Mouse (Mus musculus) midbrain, embryonic 15.5 days (tissue): ENCODE data around the gene Armh3. TPM values are rescaled to one million over a fixed set of nuclear protein-coding genes. Genes with fewer than 3 reads are reported as not detected.

ENCODE experiments used
- ATAC-seq: fragments of 200-750 bp; cut with Nextera tagmentation; replicated peaks from 2 replicates; pipeline ENCODE4 v1.8.0; 2017; ENCODE audit warnings: moderate TSS enrichment
- H3K27ac ChIP-seq: fragments of 300-500 bp; sonication (generic); 2 replicates; pipeline ENCODE4 v1.5.1; 2015; ENCODE audit warnings: mild to moderate bottlenecking, inconsistent platforms
- H3K27me3 ChIP-seq: fragments of 300-500 bp; sonication (generic); replicated peaks from 2 replicates; pipeline ENCODE4 v1.6.1; 2015; ENCODE audit warnings: inconsistent platforms
- H3K36me3 ChIP-seq: fragments of 300-500 bp; sonication (generic); replicated peaks from 2 replicates; pipeline ENCODE4 v1.6.1; 2015; ENCODE audit warnings: inconsistent platforms
- H3K4me1 ChIP-seq: fragments of 300-500 bp; sonication (generic); 2 replicates; pipeline ENCODE4 v1.6.1; 2015; ENCODE audit warnings: inconsistent platforms
- H3K4me2 ChIP-seq: fragments of 300-500 bp; sonication (generic); 2 replicates; pipeline ENCODE4 v1.6.1; 2015; ENCODE audit warnings: inconsistent platforms, mild to moderate bottlenecking, moderate library complexity
- H3K4me3 ChIP-seq: fragments of 300-500 bp; sonication (generic); 2 replicates; pipeline ENCODE4 v1.5.1; 2015; ENCODE audit warnings: mild to moderate bottlenecking, inconsistent platforms
- H3K9ac ChIP-seq: fragments of 300-500 bp; sonication (generic); 2 replicates; pipeline ENCODE4 v1.6.1; 2015; ENCODE audit warnings: mild to moderate bottlenecking, inconsistent platforms
- H3K9me3 ChIP-seq: fragments of 300-500 bp; sonication (generic); 2 replicates; pipeline ENCODE4 v1.6.1; 2016; ENCODE audit warnings: inconsistent platforms
- WGBS: fragments of 180-500 bp; shearing (Covaris S2); methylation state at CpG from one replicate; pipeline ENCODE4 v1.1.7; 2015; ENCODE audit warnings: mixed read lengths; 5-methylcytosine and 5-hydroxymethylcytosine counted together
- polyA plus RNA-seq: library from polyadenylated mRNA; unstranded; fragments of >200 nt; fragmentation: Nextera tagmentation; extraction: Ambion mirVana; gene quantifications from 2 replicates; pipeline ENCODE4 v1.2.1, GENCODE M21; 2015

The Armh3 gene
- 25.4 and 25.9 TPM in 2 replicates for polyA plus RNA-seq

GRCm38 (mm10) chr19:45997785-45998693, at the start of gene Armh3:
Gene Armh3, minus strand, starts transcription at chr19:45998488.
- Histone ChIP-seq H3K36me3 (peaks cover 5% of the 10 kb centered on the region; the same call in 1 of the 2 replicates), H3K9me3 (no peaks in the 10 kb centered on the region), H3K4me3 (peak within 1 kb of the TSS; percentile 88), H3K27ac (peak within 1 kb of the TSS; percentile 97), H3K9ac (peak within 1 kb of the TSS; percentile 91), H3K4me1 (peaks cover 15% of the 10 kb centered on the region), H3K4me2 (peak within 1 kb of the TSS; percentile 74), H3K27me3 (no peaks in the 10 kb centered on the region)
- 1% methylated on average over 76 of the region's 76 CpGs for WGBS
- ATAC-seq = peak; percentile 95

DNA sequence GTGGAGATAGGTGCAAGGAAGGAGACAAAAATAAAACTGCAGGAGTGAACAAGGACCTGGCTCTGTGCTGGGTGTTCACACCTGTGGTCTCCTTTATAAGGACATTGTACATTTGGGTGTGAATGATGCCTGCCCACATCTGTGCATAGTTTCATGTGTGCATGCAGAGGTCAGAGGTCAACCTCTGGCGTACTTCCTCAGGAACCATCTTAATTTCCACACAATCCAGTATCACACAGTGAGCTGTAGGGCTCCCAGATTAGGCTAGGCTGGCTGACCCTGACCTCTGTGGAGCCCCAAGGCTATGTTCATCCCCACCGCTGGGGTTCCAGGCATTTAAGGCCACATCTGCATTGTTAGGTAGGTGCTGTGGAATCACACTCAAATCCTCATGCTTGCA, 49.1 kb upstream of the Armh3 start:
- no peaks in the 10 kb centered on the region for H3K9me3 ChIP-seq
- WGBS = 53% methylated on average over 2 of the region's 2 CpGs
- H3K4me3 ChIP-seq = no peak overlapping the region
- no peak for ATAC-seq
- no peak overlapping the region for H3K4me2 ChIP-seq
- H3K27me3 ChIP-seq = no peaks in the 10 kb centered on the region
- H3K9ac ChIP-seq = no peak overlapping the region
- no peak overlapping the region for H3K27ac ChIP-seq
- no peaks in the 10 kb centered on the region for H3K36me3 ChIP-seq
- peaks cover 33% of the 10 kb centered on the region for H3K4me1 ChIP-seq

- H3K4me3 ChIP-seq = no peak overlapping the region; the same call in 1 of the 2 replicates
- no peaks in the 10 kb centered on the region for H3K27me3 ChIP-seq
- no peaks in the 10 kb centered on the region for H3K36me3 ChIP-seq
- H3K4me2 ChIP-seq = peak overlapping the region; percentile 93
- WGBS = 5% methylated on average over 10 of the region's 10 CpGs
- no peak overlapping the region for H3K9ac ChIP-seq
- ATAC-seq = no peak
- peaks cover 41% of the 10 kb centered on the region for H3K4me1 ChIP-seq
- peak overlapping the region; percentile 98 for H3K27ac ChIP-seq
- H3K9me3 ChIP-seq = no peaks in the 10 kb centered on the region
Observed at GRCm38 (mm10) chr19:46046621-46047025, 48.3 kb upstream of the Armh3 start.

DNA sequence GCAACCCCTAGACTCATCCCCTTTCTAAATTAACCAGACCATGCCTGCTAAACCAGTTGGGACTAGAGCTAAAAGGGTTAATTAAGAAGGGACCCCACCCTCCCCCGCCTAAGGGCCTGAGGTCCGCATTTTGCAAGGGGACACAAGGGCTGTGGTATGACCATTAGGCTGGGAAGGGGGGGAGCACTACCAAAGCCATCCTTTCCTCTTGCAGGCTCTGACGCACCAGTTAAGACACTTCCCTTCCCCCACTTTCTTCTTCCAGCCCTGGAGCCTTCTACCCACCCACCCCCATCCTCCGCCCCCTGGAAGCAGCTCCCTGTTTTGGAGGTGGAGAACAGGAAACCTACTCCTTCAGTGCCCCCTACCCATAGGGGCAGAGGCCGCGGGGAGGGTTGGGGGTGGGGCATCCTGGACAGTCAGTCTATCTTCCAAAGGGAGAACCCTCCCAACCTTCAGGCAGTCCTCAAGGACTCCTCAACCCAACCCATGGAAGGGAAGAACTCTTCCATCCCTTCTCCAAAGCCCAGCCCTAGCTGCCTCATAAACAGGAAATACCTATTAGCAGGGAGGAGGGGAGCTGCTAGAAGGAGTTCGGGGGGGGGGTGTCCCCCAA, 47.5 kb upstream of the Armh3 start:
- H3K4me1 ChIP-seq = peaks cover 49% of the 10 kb centered on the region
- WGBS = 2% methylated on average over 7 of the region's 7 CpGs
- H3K27me3 ChIP-seq = no peaks in the 10 kb centered on the region
- peak overlapping the region; percentile 94 for H3K9ac ChIP-seq
- peak overlapping the region; percentile 95 for H3K4me3 ChIP-seq
- H3K27ac ChIP-seq = peak overlapping the region; percentile 98
- H3K4me2 ChIP-seq = peak overlapping the region; percentile 93
- no peaks in the 10 kb centered on the region for H3K36me3 ChIP-seq
- peak; percentile 48 for ATAC-seq
- no peaks in the 10 kb centered on the region for H3K9me3 ChIP-seq

DNA sequence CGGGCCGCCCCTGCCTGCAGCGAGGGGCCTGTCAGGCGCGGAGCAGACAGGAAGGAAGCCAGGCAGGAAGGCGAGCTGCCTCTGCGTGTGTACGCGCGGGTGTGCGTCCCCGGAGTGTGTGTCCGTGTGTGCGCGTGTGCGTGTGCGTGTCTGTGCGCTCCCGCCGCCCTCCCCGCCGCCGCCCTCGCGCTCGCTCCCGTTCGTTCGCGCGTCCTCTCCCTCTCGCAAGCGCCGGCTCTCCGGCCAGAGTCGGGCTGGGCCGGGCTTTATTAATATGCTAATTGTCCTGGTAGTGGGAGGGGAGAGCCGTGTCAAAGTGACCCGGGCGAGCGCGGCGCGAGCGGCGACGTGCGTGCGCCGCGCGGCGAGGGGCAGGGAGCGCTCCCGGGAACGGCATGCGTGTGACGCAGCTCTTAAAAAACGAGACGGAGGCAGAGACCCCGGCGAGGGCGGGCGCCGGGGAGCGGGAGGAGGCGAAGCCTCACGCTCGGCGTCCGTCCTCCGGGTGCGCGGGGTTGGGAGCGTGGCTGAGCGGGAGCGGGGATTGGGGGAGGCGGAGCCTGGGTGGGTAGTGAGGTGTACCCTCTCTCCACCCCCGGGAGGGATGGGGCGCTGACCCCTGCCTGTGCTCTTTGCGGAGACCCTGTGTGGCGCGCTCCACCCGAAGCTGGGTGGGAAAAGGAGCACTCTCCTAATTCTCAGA, 46.9 kb upstream of the Armh3 start, which contains the start of gene Ldb1:
Gene Ldb1, minus strand, starts transcription at position 222 of the 703 bp plus-strand sequence.
- H3K4me2 ChIP-seq = peak within 1 kb of the TSS; percentile 93
- no peaks in the 10 kb centered on the region for H3K36me3 ChIP-seq
- H3K9me3 ChIP-seq = no peaks in the 10 kb centered on the region
- H3K9ac ChIP-seq = peak within 1 kb of the TSS; percentile 94
- ATAC-seq = peak; percentile 77
- H3K4me1 ChIP-seq = peaks cover 56% of the 10 kb centered on the region
- under 1% methylated on average over 76 of the region's 84 CpGs for WGBS
- H3K4me3 ChIP-seq = peak within 1 kb of the TSS; percentile 95
- H3K27me3 ChIP-seq = no peaks in the 10 kb centered on the region
- H3K27ac ChIP-seq = peak within 1 kb of the TSS; percentile 98

GRCm38 (mm10) chr19:46044271-46044992, 46.1 kb upstream of the Armh3 start, which contains the start of gene Pprc1:
Gene Pprc1, plus strand, starts transcription at chr19:46044886.
- Histone ChIP-seq H3K9ac (peak within 1 kb of the TSS; percentile 94), H3K4me1 (peaks cover 62% of the 10 kb centered on the region), H3K4me3 (peak within 1 kb of the TSS; percentile 95), H3K36me3 (no peaks in the 10 kb centered on the region), H3K9me3 (no peaks in the 10 kb centered on the region), H3K4me2 (peak within 1 kb of the TSS; percentile 93), H3K27me3 (no peaks in the 10 kb centered on the region), H3K27ac (peak within 1 kb of the TSS; percentile 98)
- 0% methylated on average over 27 of the region's 34 CpGs for WGBS
- no peak; the same call in 1 of the 2 replicates for ATAC-seq

GRCm38 (mm10) chr19:46043380-46043779, 45.1 kb upstream of the Armh3 start:
- no peaks in the 10 kb centered on the region for H3K36me3 ChIP-seq
- H3K4me3 ChIP-seq = peak overlapping the region; percentile 95
- peaks cover 64% of the 10 kb centered on the region for H3K4me1 ChIP-seq
- no peaks in the 10 kb centered on the region for H3K27me3 ChIP-seq
- H3K4me2 ChIP-seq = peak overlapping the region; percentile 93
- peak overlapping the region; percentile 98 for H3K27ac ChIP-seq
- peak overlapping the region; percentile 27; the same call in 1 of the 2 replicates for H3K9ac ChIP-seq
- no peaks in the 10 kb centered on the region for H3K9me3 ChIP-seq
- no peak for ATAC-seq
- 56% methylated on average over 7 of the region's 7 CpGs for WGBS

DNA sequence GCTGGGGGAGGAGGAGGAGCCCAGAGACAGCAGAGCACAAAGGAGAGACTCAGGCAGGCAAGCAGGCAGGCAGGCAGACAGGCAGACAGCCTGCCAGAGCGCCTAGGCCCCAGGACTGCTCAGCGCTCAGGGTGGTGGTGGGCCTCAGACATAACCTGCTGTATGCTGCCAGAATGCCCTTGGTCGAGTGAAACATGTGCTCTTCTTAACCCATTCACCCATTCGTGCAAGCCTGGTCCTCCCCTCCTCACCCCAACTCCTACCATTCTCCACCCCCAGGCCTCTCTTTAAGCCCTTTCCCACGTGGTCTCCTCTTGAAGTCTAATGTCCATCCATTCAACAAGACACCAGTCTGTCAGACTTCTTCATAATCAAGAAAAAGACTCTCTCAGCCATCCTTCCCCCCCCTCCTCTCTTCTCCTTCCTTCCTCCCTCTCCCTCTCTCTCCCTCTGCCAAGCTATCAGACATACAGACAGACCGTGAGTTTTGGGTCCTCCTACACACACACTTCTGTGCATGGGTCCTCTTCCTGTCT, 44.3 kb upstream of the Armh3 start:
- Histone ChIP-seq H3K9ac (peak overlapping the region; percentile 61), H3K4me1 (peaks cover 73% of the 10 kb centered on the region), H3K36me3 (no peaks in the 10 kb centered on the region), H3K4me2 (peak overlapping the region; percentile 93), H3K27ac (peak overlapping the region; percentile 98), H3K27me3 (no peaks in the 10 kb centered on the region), H3K4me3 (peak overlapping the region; percentile 95), H3K9me3 (no peaks in the 10 kb centered on the region)
- ATAC-seq = peak; percentile 10
- WGBS = 4% methylated on average over 6 of the region's 6 CpGs

DNA sequence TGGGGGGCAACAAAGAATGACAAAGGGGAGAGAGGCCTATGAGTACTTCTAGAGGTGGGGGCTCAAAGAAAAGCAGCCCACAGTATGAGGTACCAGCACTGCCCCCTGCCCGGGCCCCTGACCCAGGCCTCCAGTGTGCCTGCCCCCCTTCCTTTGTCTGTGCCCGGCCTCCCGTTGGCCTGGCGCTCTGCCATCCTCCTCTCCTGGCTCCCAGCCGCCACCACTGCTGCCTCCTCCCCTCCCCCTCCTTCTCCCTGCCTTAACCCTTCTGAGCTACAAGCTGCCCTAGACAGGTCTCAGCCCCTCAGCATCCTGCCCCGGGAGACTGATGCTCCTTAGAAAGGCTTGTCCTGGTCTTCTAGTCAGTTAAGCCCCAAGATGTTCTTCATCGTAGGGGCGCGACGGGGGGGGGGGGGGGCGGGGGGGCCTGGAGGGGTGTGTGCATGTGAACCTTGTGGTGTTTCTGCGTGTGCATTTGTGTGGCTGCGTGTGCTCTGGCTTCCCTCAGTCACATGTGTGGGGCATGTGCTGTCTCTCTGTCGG, 43.7 kb upstream of the Armh3 start:
- H3K36me3 ChIP-seq = no peaks in the 10 kb centered on the region
- no peaks in the 10 kb centered on the region for H3K9me3 ChIP-seq
- peaks cover 78% of the 10 kb centered on the region for H3K4me1 ChIP-seq
- 2% methylated on average over 10 of the region's 14 CpGs for WGBS
- peak overlapping the region; percentile 95 for H3K4me3 ChIP-seq
- no peaks in the 10 kb centered on the region for H3K27me3 ChIP-seq
- H3K4me2 ChIP-seq = peak overlapping the region; percentile 93
- ATAC-seq = peak; percentile 20
- peak overlapping the region; percentile 61 for H3K9ac ChIP-seq
- peak overlapping the region; percentile 98 for H3K27ac ChIP-seq

- Histone ChIP-seq H3K9ac (peak overlapping the region; percentile 61), H3K27me3 (no peaks in the 10 kb centered on the region), H3K4me3 (peak overlapping the region; percentile 95), H3K27ac (peak overlapping the region; percentile 98), H3K4me2 (peak overlapping the region; percentile 93), H3K4me1 (peaks cover 79% of the 10 kb centered on the region), H3K36me3 (no peaks in the 10 kb centered on the region), H3K9me3 (no peaks in the 10 kb centered on the region)
- no peak for ATAC-seq
- WGBS = 10% methylated on average over 7 of the region's 7 CpGs
Observed at GRCm38 (mm10) chr19:46041299-46041932, 43.1 kb upstream of the Armh3 start.
